Mouse (Mus musculus) neural tube, embryonic 11.5 days (tissue): Measurements from ENCODE around the gene Rbm5. TPM values are rescaled to one million over a fixed set of nuclear protein-coding genes. Genes with fewer than 3 reads are reported as not detected.

Source experiments
- ATAC-seq: fragments of 200-750 bp; cut with Nextera tagmentation; 2 replicates; pipeline ENCODE4 v1.8.0; 2017; ENCODE audit warnings: moderate number of reproducible peaks, mild to moderate bottlenecking, moderate TSS enrichment, moderate library complexity; ENCODE audit not compliant: insufficient read depth, low FRiP score, low TSS enrichment
- DNase-seq: peaks from one replicate; pipeline ENCODE4 v3.0.0-alpha.2; 2015; ENCODE audit warnings: low spot score
- H3K27ac ChIP-seq: fragments of 300-500 bp; sonication (generic); 2 replicates; pipeline ENCODE4 v1.5.1; 2014; ENCODE audit warnings: low read depth, mild to moderate bottlenecking, low read length
- H3K27me3 ChIP-seq: fragments of 300-500 bp; sonication (generic); 2 replicates; pipeline ENCODE4 v1.6.1; 2014; ENCODE audit warnings: mild to moderate bottlenecking, low read length, mixed read lengths; ENCODE audit not compliant: control insufficient read depth, insufficient read depth
- H3K36me3 ChIP-seq: fragments of 300-500 bp; sonication (generic); 2 replicates; pipeline ENCODE4 v1.6.1; 2014; ENCODE audit warnings: mild to moderate bottlenecking, low read length, moderate library complexity, mixed read lengths; ENCODE audit not compliant: control insufficient read depth, insufficient read depth
- H3K4me1 ChIP-seq: fragments of 300-500 bp; sonication (generic); 2 replicates; pipeline ENCODE4 v1.6.1; 2014; ENCODE audit warnings: low read length, mixed read lengths; ENCODE audit not compliant: control insufficient read depth, insufficient read depth
- H3K4me2 ChIP-seq: fragments of 300-500 bp; sonication (generic); 2 replicates; pipeline ENCODE4 v1.6.1; 2014; ENCODE audit warnings: low read depth, mild to moderate bottlenecking, moderate library complexity
- H3K4me3 ChIP-seq: fragments of 300-500 bp; sonication (generic); 2 replicates; pipeline ENCODE4 v1.5.1; 2014; ENCODE audit warnings: low read depth, low read length
- H3K9ac ChIP-seq: fragments of 300-500 bp; sonication (generic); 2 replicates; pipeline ENCODE4 v1.6.1; 2014; ENCODE audit warnings: mild to moderate bottlenecking, low read length
- H3K9me3 ChIP-seq: fragments of 300-500 bp; sonication (generic); 2 replicates; pipeline ENCODE4 v1.6.1; 2016; ENCODE audit warnings: low read length; ENCODE audit not compliant: control insufficient read depth
- WGBS: fragments of 180-500 bp; shearing (Covaris S2); extraction: QIAGEN DNeasy Blood & Tissue Kit; methylation state at CpG from one replicate; pipeline ENCODE4 v1.1.7; 2014; 5-methylcytosine and 5-hydroxymethylcytosine counted together
- polyA plus RNA-seq: library from polyadenylated mRNA; unstranded; fragments of >200 nt; fragmentation: Nextera tagmentation; extraction: Ambion mirVana; gene quantifications from 2 replicates; pipeline ENCODE4 v1.2.1, GENCODE M21; 2014

Gene Rbm5
- polyA plus RNA-seq, 1 experiment from 2014 or later = 197 TPM

GRCm38 (mm10) chr9:107709096-107709696 is 61.6 kb downstream of the Rbm5 start:
- DNase-seq (no peak), ATAC-seq (peak; percentile 11; the same call in 1 of the 2 replicates)
- H3K9ac ChIP-seq = peak overlapping the region; percentile 88
- WGBS = under 1% methylated on average over 38 of the region's 55 CpGs
- no peaks in the 10 kb centered on the region for H3K36me3 ChIP-seq
- peak overlapping the region; percentile 79 for H3K27ac ChIP-seq
- peaks cover 31% of the 10 kb centered on the region for H3K27me3 ChIP-seq
- H3K9me3 ChIP-seq = no peaks in the 10 kb centered on the region
- peak overlapping the region; percentile 56 for H3K4me3 ChIP-seq
- H3K4me2 ChIP-seq = peak overlapping the region; percentile 97
- H3K4me1 ChIP-seq = peaks cover 22% of the 10 kb centered on the region

DNA sequence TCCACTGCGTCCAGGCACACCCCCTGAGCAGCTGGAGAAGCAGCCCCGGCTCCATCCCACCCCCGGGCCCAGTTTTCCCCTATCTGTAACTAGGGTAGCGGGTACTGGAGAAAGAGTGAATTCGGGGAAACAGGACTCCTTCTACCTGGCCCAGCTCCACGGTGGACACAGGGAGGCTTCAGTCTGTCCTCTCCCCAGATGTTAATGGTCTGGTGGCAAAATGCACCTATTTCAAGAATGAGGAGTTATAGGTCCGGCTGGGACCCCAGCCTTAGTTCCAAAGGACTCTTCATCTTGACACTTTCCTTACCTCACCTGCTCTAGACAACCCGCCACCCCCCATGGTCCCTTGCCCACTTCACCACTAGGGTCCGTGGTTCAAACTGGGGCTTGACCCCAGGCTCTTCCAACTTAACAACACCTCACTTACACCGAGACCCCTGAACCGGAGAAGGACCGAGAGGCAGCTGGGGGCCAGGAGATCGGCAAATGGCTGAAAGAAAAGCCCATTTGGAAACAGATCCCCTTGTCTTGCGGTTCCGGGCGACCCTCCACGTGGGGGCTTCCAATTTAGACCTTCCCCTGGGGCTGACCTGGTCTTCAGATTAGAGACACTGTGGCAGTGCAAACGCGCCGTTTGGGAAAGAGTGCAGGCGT is 62.2 kb downstream of the Rbm5 start:
- Histone ChIP-seq H3K4me3 (peak overlapping the region; percentile 56), H3K27ac (no peak overlapping the region; the same call in 1 of the 2 replicates), H3K36me3 (no peaks in the 10 kb centered on the region), H3K9me3 (no peaks in the 10 kb centered on the region), H3K27me3 (peaks cover 31% of the 10 kb centered on the region), H3K9ac (peak overlapping the region; percentile 88), H3K4me1 (peaks cover 18% of the 10 kb centered on the region), H3K4me2 (peak overlapping the region; percentile 97)
- ATAC-seq (no peak), DNase-seq (no peak)
- under 1% methylated on average over 21 of the region's 21 CpGs for WGBS

GRCm38 (mm10) chr9:107707701-107708438 is 62.9 kb downstream of the Rbm5 start:
- 2% methylated on average over 17 of the region's 17 CpGs for WGBS
- H3K9ac ChIP-seq = peak overlapping the region; percentile 88
- H3K4me1 ChIP-seq = peaks cover 18% of the 10 kb centered on the region
- no peak for DNase-seq
- H3K4me2 ChIP-seq = peak overlapping the region; percentile 97
- no peaks in the 10 kb centered on the region for H3K36me3 ChIP-seq
- no peaks in the 10 kb centered on the region for H3K9me3 ChIP-seq
- peak overlapping the region; percentile 79 for H3K27ac ChIP-seq
- peak overlapping the region; percentile 56 for H3K4me3 ChIP-seq
- no peak for ATAC-seq
- H3K27me3 ChIP-seq = peaks cover 31% of the 10 kb centered on the region

DNA sequence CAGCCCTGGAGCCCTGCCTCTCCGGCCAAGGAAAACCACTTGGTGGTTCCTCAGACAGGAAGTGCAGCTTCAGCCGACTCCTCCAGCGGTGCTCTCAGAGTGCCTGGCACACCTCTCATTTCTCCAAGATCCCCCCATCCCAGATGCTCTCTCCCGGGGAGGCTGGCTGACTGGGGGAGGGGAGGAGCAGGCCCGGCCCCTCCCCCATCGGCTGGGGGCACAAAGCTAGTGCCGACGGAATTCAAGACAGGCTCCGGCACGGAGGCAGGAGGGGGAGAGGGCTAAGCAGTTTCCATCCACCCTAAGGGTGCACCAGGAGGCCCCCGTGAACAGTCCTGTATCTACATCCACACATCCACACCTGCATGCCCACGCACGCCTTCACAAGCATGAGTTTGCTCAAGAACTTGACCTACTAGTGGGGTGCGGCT is 64.0 kb downstream of the Rbm5 start:
- Histone ChIP-seq H3K9me3 (no peaks in the 10 kb centered on the region), H3K27me3 (peaks cover 31% of the 10 kb centered on the region), H3K36me3 (no peaks in the 10 kb centered on the region), H3K4me2 (peak overlapping the region; percentile 97), H3K4me3 (peak overlapping the region; percentile 56), H3K27ac (peak overlapping the region; percentile 79; the same call in 1 of the 2 replicates), H3K9ac (peak overlapping the region; percentile 88), H3K4me1 (peaks cover 18% of the 10 kb centered on the region)
- DNase-seq (no peak), ATAC-seq (no peak)
- WGBS = 3% methylated on average over 13 of the region's 14 CpGs

DNA sequence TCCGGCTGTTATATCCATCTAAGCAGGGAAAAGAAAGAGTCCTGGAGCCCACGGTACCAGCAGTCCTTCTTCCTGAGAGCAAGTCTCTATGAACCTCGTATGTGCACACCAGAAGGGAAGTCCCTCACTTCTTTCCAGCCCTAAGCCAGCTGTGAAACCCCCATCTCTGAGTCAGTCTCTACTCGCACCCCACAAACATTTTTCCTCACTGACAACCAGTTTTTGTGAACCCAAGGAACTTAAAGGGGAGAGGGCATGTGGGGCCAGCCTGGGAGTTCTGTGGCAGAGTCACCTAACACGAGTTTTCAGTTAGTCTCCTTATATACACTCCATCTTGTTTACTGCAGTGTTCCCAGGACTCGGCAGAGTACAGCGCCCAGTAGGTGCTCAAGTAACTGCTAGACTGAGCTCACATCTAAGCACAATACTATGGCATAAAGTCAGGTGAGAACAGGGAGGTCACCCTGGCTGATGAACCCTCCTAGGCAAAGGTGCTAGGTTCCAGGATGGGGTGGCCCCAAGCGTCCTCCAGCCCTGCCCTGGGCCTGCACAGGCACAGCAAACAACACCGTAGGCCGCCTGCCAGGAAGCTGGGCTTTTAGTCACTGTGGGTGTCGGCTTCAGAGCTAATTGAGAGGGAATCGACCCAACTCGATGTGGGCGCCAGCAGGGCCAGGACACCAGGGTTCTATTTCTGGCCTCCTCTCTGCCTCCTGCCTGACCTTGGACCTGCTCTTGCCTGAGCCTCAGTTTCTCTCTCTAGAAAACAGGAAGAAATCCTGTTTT is 67.3 kb downstream of the Rbm5 start:
- Histone ChIP-seq H3K27ac (no peak overlapping the region), H3K4me3 (no peak overlapping the region), H3K36me3 (no peaks in the 10 kb centered on the region; the same call in 1 of the 2 replicates), H3K27me3 (peaks cover 16% of the 10 kb centered on the region), H3K9ac (no peak overlapping the region), H3K4me2 (no peak overlapping the region), H3K9me3 (no peaks in the 10 kb centered on the region), H3K4me1 (peaks cover 35% of the 10 kb centered on the region)
- no peak for ATAC-seq
- no peak for DNase-seq
- WGBS = 52% methylated on average over 14 of the region's 14 CpGs

DNA sequence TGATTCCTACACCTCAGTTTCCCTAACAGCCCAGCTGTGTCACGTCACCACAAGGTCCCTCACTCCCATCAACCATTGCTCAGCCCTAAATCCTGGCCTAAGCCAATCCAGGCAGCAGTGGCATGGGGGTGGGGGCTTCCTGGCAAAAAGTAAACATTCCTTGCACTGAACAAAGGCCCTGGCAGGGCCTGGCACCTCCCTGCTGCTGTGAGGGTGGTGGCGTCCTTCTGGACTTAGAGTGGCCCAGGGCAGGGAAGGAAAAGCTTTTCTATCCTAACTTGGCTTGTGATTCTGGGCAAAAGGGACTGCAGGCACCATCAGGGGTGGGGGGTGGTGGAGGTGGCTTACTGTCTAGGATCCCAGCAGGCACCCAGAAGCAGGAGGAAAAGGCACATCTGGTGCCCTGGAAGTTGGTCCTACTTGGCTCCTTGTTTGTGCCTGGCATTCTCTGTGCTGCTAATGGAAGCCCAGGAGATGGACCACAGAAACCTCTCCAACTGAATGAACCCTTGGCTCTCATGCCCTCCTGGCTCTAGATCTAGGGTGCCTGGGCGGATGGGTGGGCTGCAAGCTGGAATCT is 68.1 kb downstream of the Rbm5 start:
- H3K9ac ChIP-seq = no peak overlapping the region
- H3K27me3 ChIP-seq = peaks cover 10% of the 10 kb centered on the region
- H3K4me2 ChIP-seq = no peak overlapping the region
- H3K4me1 ChIP-seq = peaks cover 42% of the 10 kb centered on the region
- H3K27ac ChIP-seq = no peak overlapping the region
- H3K9me3 ChIP-seq = no peaks in the 10 kb centered on the region
- WGBS = 80% methylated on average over 3 of the region's 3 CpGs
- ATAC-seq (no peak), DNase-seq (no peak)
- no peaks in the 10 kb centered on the region; the same call in 1 of the 2 replicates for H3K36me3 ChIP-seq
- no peak overlapping the region for H3K4me3 ChIP-seq

- H3K9ac ChIP-seq = no peak overlapping the region
- H3K36me3 ChIP-seq = no peaks in the 10 kb centered on the region; the same call in 1 of the 2 replicates
- H3K4me2 ChIP-seq = no peak overlapping the region
- H3K27me3 ChIP-seq = peaks cover 3% of the 10 kb centered on the region; the same call in 1 of the 2 replicates
- WGBS = 69% methylated on average over 12 of the region's 12 CpGs
- H3K9me3 ChIP-seq = no peaks in the 10 kb centered on the region
- H3K27ac ChIP-seq = no peak overlapping the region
- DNase-seq (no peak), ATAC-seq (no peak)
- no peak overlapping the region for H3K4me3 ChIP-seq
- peaks cover 42% of the 10 kb centered on the region for H3K4me1 ChIP-seq
Observed at GRCm38 (mm10) chr9:107701594-107701993, 69.2 kb downstream of the Rbm5 start.

- no peaks in the 10 kb centered on the region for H3K27me3 ChIP-seq
- H3K4me2 ChIP-seq = no peak overlapping the region
- no peak overlapping the region for H3K27ac ChIP-seq
- ATAC-seq = no peak
- WGBS = 30% methylated on average over 6 of the region's 6 CpGs
- peaks cover 39% of the 10 kb centered on the region for H3K4me1 ChIP-seq
- no peak overlapping the region for H3K4me3 ChIP-seq
- no peaks in the 10 kb centered on the region; the same call in 1 of the 2 replicates for H3K36me3 ChIP-seq
- no peaks in the 10 kb centered on the region for H3K9me3 ChIP-seq
- H3K9ac ChIP-seq = no peak overlapping the region
- DNase-seq = peak; percentile 31
Observed at GRCm38 (mm10) chr9:107700114-107700571, 70.7 kb downstream of the Rbm5 start.
